Mouse (Mus musculus): ENCODE data around the gene Dclk2.
A peak's percentile ranks its signal among the peaks of the same experiment; 100 is the strongest.

Dclk2 gene

DNA sequence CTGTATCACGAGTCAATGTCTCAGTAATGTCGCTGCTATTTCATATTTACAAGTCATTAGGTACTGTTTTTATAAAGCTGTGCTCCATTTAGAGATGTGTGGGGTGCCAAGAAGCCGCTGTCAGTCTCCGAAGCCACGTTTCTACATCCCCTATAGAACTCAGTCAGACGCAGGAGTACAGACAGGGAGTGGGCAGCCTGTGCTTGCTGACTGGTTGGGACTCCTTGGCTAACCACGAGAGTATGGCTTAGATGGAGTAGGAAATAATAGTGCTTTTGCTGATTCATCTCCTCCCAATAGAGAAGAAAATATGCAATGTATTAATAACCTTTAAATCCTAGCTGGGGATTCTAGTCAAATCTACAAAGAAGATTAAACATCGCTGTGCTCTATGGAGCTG is 119.8 kb downstream of the Dclk2 start:
- DNase-seq (ENCODE audit: low spot score in 2 of 2): peak in 1 of 2 experiments; percentile 30

DNA sequence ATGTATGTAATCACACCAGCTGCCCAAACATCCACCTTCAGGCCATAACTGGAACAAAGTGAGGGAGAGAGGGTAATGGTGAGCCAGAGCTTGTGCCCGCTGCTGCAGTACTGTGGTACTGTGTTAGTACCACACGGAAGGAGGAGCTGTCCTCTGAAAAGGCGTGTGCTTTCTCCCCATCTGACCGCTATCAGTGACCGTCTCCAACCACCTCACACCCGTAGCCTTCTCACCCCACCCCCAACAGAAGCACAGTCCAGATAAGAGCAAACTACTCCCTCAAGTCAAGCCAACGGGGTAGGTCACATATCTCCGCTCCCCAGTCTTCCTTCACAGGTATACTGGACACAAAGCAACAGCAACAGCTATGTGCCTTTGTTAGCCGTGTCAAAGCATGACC is 121.6 kb downstream of the Dclk2 start:
- no peak for DNase-seq (ENCODE audit: low spot score in 2 of 2)

DNA sequence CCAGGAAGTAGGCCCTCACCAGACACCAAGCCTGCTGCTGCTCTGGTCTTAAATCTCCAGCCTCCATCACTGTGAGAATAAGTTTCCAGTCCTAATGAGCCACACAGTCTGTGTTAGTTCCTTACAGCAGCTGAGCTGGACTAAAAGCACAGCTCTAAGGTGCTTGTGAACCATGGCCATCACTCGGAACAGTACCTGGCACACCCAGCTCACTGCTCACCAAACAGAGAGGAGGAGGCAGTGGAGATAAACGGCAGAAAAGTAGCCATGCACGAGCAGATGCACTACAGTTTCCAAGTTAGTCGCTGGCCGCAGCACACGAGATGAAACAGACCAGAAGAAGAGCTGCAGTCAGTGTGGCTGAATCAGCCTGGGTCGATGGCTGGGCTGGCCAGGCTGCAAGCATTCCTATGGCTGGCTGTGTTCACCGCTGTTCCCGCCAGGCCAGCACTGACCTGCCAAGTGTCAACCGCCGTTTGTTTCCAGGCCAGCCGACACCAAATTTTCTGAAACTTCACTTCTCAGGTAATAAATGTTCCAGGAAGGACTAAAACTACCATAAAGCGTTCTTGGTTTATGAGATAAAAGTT is 122.7 kb downstream of the Dclk2 start:
- DNase-seq (ENCODE audit: low spot score in 2 of 2): no peak

DNA sequence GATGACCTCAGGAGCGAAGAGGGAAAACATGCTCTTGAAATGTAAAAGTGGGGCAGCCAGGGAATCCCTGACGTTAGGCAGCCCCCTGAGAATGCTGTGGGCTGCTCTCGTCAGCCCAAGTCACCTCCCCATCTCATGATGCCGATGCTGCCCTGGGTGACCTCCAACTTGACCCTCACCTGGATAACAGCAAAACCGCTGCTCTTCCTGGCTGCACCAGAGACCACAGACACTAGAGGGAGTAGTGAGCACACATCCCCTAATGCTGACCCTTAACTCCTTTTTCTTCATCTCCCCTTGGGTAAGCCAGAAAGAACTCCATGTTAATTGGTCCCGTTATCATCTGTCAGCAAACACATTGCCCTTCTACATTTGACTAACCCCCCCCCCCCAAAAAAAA is 123.9 kb downstream of the Dclk2 start:
- no peak for DNase-seq (ENCODE audit: low spot score in 2 of 2)

DNA sequence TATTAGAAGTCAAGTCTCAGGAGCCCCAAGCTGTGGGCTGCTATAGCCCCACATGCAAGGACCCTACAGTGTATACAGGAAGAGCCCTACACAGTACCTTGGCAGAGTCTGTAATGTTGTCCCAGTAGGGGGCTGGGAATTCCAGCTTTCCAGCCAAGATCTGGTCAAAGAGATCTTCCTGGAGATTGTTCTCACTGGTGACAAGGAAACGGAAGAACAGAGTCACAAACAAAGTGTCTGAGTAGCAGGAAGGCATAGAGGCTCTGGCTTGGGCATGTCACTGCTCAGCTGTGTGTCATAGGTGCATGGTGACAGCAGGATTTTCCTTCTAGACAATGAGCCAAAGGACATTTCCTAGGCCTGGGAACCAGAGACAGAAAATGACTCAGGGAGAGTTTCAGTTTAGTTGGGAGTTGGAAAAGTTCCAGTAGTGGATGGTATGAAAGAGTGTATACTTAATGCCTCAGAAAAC is 126.9 kb downstream of the Dclk2 start:
- peak in 1 of 2 experiments; percentile 21 for DNase-seq (ENCODE audit: low spot score in 2 of 2)

DNA sequence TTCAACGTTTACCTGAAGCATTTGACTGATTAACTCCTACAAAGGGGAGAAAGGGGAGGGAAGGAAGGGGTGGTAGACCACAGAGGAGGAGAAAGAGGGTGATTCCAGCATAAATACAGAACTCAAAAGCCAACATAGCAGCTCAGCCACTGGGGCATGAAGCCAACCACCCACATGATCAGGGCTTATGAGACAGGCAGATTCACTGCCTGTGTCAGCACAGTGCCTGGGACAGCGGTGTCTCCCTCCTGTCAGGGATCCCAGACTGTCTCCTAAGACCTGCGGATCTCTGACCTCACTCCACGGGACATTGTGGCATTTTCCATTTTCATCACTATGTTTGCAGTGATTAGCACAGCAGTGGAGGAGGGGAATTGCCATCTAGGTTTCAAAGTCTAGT is 127.4 kb downstream of the Dclk2 start:
- DNase-seq (ENCODE audit: low spot score in 2 of 2): peak in 1 of 2 experiments; percentile 18

DNA sequence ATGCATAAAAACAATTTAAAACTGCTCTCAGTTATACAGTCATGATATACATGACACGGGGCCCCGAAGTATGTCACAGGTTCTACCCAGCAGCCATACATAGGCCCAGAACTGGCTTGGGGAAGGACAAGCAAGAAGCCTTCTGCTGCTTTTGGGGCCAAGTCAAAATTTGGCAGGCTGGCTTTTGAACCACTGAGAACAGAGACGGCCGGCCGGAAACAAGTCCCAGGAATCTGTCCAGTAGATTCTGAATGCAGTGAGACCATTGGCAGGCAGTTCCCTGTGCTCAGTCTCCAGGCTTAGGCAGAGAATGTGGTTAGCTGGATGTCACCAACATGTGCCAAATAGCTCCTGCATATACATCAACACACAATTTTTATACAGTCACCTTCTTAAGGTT is 130.9 kb downstream of the Dclk2 start:
- peak; percentile 52 to 58 for DNase-seq (ENCODE audit: low spot score in 2 of 2)

DNA sequence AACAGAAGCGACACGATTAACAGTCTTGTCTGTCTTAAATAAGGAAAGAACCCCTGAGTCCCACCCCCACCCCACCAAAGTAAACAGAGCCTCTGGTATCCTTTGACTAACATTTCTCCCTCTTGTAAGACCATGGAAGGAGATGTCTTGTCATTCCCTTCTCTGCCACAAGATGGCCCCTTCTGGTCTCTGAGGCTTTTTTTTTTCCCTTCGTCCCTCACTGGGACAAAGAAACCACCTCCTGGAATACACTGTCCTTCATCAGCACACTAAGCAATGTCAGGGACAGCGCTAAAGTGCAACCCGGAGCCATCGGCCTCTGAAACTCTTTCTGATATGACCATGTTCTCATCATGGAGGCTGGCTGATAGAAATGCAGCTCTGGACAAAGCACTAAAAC is 131.9 kb downstream of the Dclk2 start:
- DNase-seq (ENCODE audit: low spot score in 2 of 2): peak; percentile 78 to 86

DNA sequence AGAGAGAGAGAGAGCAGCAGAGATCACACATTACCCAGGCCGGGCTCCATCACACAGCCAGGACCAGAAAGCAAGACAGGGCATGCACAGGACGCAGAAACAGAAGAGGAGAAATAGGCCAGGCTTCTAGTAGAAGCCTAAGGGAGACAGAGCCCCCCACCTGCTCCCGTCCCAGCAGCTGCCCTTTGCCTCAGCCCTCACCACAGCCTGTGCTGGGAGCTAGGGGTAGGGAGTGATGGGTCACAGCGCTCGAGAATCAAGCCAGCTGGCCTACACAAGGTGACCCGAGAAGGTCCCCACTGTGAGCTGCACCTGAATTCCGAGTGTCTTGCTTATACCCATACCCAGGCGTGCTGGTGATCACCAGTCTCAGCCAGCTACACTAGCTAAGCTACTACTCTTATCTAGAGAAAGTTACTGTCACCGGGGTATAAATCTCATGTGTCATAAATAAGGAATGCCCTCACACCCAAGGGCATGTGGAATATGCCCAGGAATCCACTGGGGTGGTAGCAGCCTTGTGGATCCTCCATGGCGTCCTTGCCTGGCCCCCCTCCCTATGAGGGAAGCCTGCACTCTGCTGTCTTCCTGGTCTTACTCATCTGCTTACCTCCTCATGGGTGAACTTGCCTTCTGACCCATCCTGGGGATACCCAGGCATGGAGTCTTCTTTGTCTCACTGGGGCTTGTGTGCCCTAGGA is 133.1 kb downstream of the Dclk2 start:
- peak; percentile 18 to 21 for DNase-seq (ENCODE audit: low spot score in 2 of 2)

DNA sequence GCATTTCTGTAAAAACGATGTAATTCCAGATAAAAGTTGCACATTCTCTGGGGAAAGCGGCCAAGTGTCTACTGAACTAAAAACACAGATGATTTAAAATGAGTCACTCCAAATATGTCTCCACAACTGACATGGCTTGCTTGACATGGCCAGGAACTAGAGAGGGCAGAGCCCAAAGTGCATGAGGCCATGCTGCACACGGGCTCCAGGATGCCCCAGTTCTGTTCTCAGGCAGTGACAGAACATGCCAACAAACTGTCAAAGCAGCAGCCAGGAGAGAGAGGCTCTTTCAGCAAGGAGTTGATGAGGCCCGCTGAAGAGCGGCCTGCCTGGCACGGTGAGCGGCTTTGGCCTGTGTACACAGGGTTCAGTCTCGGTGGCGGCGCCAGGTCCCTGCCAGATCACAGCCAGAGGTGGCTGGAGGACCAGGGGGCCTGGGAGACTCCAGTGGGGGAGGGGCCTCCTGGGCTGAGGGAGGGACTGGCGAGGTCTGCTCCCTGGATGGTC is 133.8 kb downstream of the Dclk2 start:
- DNase-seq (ENCODE audit: low spot score in 2 of 2): peak; percentile 91 to 92

DNA sequence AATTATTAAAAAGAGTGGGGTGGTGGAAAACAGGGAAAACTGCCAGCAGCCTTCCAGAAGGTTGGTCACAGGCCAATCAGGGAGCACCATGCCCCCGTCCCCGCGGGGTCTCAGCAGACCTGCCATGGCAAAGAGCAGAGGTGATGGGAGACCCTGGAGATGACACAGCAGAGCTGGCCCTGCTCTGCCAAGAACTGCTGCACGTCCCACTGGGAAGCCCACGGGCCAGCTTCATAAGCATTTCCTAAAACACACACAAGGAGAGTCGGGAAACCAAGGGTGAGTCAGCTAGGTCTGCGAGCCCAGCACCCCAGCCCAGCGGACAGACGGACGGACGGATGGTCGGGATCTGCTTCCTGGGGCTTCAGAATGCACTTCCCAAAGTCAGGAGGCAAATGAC is 134.4 kb downstream of the Dclk2 start:
- DNase-seq (ENCODE audit: low spot score in 2 of 2): peak; percentile 30 to 32

DNA sequence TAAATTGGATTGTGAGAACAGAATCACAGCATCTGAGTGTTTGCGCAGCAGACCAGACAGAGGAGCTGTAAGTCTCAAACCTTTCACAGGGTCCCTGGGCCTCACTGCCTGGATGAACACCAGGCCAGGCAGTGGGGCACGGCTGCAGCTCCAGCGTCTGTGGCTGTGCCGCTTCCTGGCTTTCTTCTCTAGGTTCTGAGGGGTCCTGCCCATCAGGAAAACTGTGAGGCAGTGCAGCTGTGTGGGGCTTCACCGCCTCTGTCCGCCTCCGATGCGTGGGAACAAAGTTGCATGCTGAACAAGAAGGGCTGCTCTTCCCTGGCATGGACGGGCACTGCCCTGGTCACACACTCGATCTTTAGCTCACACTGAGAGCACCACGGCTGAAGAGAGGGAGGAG is 135.7 kb downstream of the Dclk2 start:
- DNase-seq (ENCODE audit: low spot score in 2 of 2): peak; percentile 22 to 23

DNA sequence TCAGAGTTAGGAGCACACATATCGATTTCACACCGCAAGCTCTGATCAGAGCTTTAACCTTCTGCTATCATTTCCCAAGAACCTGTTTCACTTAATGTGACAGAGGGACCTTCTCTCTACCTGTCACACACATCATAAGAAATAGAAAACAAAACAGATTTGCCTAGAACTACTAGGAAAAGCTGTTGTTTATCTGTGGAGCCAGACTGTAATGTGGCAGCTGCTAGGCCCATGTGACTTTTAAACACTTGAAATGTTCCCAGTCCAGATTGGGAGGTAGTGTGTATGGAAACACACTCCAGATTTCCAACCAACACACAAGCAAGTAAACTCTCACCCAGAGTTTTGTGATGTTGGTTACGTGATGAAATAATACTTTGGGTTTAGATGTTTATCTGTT is 136.6 kb downstream of the Dclk2 start:
- DNase-seq (ENCODE audit: low spot score in 2 of 2): no peak

DNA sequence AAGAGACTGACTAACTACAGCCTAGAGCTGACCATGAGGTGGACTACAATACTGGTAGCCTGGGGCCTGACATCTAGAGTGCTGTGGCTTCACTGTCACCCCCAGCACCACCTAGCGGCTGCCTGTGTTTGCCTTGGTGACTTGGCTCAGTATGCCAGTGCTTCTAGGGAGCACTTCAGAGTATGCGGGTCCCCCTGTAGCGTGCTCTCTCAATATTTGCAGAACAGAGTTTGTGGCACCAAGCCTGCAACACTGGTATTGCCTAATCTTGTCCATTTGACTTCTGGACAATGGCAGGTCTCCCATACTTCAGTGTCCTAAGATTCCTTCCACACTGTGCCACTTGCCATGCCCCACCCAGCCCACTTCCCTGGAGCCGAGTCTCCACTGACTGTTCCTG is 140.9 kb downstream of the Dclk2 start:
- peak in 1 of 2 experiments; percentile 52 for DNase-seq (ENCODE audit: low spot score in 2 of 2)

DNA sequence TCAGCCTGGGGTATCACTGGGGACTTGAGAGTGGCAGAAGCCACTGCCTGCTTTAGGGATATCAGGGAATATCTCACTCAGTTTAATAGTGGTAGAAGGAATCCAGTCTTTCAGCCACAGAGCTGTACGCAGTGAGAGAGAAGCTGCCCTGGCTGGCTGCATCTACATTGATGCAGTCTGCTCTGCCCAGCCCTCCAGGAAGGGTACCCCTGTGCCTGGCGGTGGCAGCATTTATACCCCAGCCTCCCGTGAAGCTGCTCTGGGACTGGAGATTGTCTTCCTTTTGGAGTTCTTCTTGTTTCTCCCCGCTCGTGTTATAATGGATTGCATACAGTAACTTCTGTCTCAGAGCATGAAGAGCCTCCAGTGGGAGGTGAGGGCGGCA is 145.2 kb downstream of the Dclk2 start:
- no peak for DNase-seq (ENCODE audit: low spot score in 2 of 2)

DNA sequence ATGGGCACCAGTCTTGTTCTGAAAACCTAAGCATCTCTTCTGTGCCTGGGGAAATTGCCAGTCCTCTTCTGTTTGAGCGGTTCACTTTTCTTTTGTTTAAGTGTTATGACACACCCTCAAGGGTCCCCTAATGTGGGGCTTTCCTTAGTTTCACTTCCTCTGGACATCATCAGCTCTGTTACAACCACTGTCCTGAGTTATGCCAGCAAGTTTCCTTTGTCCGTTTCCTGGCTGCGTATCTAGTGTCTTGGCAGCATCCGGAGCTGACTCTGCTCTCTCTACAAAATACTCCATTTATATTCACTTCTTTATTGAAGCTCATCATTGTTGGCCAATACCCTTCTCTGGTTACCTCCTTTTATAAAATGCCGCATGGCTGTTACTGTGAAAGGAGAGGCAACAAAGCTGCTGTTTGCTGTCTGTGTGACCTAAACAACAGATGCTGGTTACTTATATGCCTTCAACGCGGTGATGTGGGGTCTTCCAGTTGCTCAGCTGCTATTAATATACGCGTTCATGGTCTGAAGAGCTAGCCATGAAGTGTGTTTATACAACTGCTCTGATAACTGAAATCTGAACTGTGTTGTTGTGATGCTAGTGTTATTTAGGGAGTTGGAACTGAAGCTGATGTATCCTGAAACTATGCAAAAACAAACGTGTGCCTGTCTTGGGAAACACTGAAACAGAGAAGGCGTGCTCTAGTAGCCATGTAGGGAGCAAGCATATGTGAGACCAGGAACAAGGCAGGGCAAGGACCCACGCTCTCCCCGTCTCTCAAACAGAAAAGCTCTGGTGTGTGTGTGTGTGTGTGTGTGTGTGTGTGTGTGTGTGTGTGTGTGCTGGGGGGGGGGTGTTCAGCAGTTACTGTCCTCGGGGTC is 145.8 kb downstream of the Dclk2 start:
- DNase-seq (ENCODE audit: low spot score in 2 of 2): peak in 1 of 2 experiments; percentile 57

DNA sequence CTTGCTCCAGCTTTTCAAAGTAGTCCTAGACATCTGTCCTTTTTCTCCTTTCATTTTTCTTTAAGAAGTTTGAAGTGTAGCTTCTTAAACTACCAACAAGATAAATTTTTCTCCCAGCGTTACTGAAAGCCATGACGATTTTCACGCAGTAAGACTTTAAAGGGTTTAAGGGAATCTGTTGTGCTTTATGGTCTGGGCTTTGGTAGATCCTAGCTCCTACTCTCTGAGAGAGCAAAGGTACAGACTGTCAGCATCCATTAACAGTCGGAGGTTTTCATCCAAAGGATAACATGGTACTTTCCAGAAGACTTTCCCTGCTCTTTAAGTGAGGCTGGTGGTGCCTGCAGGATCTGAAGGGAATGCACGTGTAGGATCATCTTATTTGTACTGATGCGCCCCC is 151.7 kb downstream of the Dclk2 start:
- no peak for DNase-seq (ENCODE audit: low spot score in 2 of 2)

DNA sequence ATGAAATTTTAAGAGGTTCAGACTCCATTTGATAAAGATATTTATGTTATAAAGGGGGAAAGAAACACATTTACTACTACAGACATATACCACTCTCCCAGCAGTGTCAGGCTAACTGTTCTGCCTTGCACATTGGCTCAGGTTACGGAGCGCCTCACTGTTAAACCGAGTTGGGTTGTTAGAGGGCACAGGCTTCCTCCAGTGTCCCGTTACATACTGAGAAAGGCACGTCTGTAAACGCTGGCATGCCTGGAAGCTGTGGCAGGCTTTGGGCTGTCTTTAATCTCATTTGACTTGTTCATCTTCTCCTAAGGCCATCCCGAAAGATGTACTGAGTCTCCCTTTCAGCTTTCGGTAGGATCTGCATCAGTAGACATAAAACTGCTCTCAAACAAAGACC is 152.1 kb downstream of the Dclk2 start:
- DNase-seq (ENCODE audit: low spot score in 2 of 2): no peak

DNA sequence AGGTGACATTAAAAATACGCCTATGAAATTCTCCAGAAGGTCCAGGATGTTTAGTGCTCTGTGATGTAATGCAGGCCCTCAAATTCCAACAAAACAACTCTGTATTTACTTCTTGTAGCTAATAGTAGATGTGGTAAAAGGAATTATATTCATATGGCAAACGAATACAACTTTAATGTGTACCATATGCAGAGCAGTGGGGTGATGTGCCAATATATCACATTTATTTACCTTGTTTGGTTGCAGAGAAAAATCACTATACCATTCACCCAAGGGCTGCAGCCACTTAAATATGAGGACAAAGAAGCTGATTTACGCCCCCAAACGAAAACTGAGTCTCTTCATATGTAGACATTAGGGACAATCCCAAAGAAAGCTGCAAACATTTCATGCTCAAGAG is 158.2 kb downstream of the Dclk2 start:
- no peak for DNase-seq (ENCODE audit: low spot score in 2 of 2)

DNA sequence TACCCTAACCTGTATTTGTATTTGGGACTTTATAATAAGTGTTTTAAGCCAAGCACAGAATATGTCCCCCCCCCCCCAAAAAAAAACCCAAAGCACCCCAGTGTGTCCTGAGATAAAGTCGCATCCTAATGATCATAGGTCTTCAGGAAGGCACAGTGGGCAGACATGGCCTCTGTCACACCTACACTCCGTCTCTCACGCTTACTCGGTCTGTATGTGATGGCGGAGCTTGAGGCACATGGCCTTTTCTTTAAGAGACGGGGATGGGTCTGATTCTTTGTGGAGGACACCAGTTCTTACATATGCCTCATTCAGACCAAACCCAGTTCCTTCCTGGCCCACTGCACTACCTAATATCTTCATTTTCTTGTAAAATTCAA is 158.6 kb downstream of the Dclk2 start:
- no peak for DNase-seq (ENCODE audit: low spot score in 2 of 2)

DNA sequence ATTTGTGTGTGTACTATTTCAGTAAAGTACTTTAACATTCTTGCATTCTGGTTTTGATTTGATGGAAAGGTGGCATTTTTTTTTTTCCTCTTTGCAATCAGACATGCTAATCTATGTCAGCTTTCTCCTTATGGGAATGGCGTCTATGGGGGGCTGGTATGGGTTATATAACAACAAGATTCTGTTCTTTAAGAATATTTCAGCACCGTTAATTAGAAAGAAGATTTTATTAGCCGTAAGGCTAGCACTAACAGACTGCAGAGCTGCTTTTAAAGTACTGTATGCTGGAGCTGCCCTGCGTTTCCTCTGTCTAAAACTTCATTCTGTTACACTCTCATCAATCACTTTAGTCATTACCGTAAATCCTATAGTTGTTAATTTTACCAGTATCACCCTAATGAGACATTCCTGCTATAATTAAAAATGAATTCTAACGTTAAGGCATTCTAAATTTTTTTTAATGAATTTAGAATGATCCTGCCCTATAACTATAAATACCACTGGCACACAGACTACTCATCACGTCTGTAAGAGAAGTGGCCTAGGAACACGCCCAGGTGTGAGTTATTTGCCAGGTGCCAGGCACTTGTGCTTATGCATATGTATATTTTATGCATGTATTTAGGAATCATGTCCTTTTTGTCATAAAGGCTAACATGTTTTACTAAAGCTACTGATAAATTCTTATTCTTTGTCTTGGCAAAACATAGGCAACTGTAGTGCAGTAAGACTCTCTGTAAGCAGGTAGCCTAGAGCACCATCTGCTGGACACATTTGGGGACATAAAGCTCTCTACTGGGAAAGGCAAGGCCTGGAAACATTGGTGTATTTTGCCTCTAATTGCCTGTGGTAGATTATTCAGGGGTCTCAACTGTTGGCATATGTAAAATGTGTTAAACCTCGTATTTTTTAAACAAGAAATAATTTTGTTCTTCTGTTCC is 159.3 kb downstream of the Dclk2 start:
- DNase-seq (ENCODE audit: low spot score in 2 of 2): peak; percentile 87 to 88
